Mouse (Mus musculus) layer of hippocampus, adult 2 months (tissue): Measurements from ENCODE around the gene Smyd3. TPM values are rescaled to one million over a fixed set of nuclear protein-coding genes. Genes with fewer than 3 reads are reported as not detected.
A peak's percentile ranks its signal among the peaks of the same experiment; 100 is the strongest.

Experiments used
- DNase-seq, 2 experiments: peaks; one replicate each; pipeline ENCODE4 v3.0.0; 2022; ENCODE audit warnings: low spot score in 2 of 2
- H3K27ac ChIP-seq: fragments of 200-600 bp; 2 replicates; pipeline ENCODE4 v1.8.1; 2022
- H3K4me3 ChIP-seq: fragments of 200-600 bp; 2 replicates; pipeline ENCODE4 v1.8.1; 2022; ENCODE audit warnings: mild to moderate bottlenecking
- CTCF ChIP-seq: fragments of 200-600 bp; conservative IDR thresholded peaks from 2 replicates; pipeline ENCODE4 v1.8.1; 2022; ENCODE audit warnings: antibody characterized with exemption, mild to moderate bottlenecking, moderate library complexity
- total RNA-seq, 2 experiments: library from RNA; stranded (reverse); gene quantifications; 2 replicates each; pipeline ENCODE4 v1.2.3; 2021

The Smyd3 gene
- total RNA-seq, 2 experiments from 2014 or later = 21.1 to 24.5 TPM

DNA sequence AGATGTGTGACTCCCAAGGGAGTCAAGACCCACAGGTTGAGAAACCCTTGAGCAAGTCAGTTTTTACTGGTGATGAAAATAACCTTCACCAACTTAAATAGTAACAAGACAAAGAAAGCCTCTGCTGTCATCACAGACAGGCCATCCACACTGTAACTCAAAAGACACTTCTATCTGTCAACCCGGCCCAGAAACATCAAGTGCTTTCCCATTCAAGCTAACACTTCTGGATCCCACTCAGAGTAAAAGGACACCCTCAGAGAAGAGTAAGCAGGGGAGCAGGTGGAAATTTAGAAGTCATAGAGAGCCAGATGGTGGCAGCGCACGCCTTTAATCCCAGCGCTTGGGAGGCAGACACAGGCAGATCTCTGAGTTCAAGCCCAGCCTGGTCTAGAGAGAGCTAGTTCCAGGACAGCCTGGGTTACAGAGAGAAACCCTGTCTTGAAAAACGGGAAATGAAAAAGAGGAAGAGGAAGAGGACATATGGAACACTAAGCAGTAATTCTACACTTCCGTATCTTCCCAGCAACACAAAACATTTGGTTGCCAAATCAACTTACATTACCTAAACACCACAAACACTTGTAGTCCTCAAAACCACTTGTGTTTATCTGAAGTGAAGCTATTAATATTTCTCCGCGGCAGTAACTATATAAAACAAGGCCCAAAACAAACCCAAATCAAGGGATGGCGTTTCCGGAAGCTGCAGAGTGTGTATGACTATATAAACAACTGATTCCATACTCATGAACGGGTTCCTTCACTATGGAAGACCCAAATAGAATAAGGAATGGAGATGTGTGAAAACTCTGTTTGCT lies 83.2 kb downstream of the Smyd3 start:
- TF ChIP-seq CTCF = no peak
- DNase-seq = no peak
- Histone ChIP-seq H3K4me3 (no peak overlapping the region), H3K27ac (no peak overlapping the region)

DNA sequence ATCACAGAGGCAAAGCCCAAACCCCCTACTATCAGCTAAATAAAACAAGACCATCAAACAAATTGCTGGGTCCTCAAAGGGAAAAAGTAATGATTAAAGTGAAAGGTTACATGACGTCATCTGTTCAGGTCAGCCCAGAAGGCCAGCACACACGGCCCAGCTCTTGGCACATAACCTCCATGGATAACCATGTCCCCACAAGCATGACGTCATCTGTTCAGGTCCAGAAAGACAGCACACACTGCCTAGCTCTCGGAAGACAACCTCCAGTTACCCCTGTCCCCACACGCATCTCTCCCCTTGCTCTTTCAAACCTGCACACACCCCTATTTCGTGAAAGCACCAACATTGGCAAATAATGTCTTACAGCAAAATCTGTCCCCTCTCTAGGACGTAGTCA lies 84.0 kb downstream of the Smyd3 start:
- no peak overlapping the region for H3K27ac ChIP-seq
- DNase-seq = no peak

DNA sequence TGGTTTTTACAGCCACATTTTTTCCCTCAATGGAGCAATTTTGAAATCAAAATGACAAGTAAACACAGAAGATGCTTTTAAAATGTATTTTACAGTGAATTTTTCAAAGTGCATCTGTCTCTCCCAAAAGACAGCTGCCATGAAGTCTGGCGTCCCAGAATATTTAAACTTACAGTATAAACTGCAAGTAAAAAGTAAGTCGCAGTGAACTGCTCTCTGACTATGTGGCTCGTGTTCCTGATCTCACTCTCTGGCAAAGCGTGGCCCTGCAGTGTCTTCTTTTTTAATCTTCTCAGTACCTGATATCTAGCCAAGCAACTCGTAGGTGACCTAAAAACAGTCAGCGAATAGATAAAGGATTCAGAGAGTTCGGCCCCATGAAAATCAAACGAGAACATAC lies 84.5 kb downstream of the Smyd3 start:
- no peak for TF ChIP-seq CTCF
- H3K27ac ChIP-seq = no peak overlapping the region
- DNase-seq = peak; percentile 56 to 64
- H3K4me3 ChIP-seq = no peak overlapping the region

More for the DNA sequence above, 84.0 kb downstream of the Smyd3 start:
- TF ChIP-seq CTCF = no peak
- H3K4me3 ChIP-seq = no peak overlapping the region

DNA sequence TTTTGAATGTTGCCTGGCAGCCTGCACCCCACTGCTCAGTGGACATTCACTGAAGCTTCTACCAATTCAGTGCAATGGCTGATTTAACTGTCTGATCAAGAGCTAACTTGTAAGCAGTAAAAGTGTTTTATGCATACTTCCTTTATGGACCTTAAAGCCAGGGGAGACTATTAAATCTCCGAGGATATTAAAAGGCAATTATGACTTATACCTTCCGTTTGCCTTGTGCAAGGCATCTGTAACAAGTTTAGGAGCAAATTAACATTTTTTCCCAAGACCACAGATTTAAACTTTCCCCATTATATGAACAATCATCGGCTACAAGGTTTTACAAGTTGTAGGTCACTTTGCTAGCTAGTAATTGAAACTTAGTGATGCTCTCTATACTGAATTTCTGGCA lies 87.8 kb downstream of the Smyd3 start:
- Histone ChIP-seq H3K4me3 (no peak overlapping the region), H3K27ac (no peak overlapping the region)
- TF ChIP-seq CTCF = no peak
- no peak for DNase-seq

DNA sequence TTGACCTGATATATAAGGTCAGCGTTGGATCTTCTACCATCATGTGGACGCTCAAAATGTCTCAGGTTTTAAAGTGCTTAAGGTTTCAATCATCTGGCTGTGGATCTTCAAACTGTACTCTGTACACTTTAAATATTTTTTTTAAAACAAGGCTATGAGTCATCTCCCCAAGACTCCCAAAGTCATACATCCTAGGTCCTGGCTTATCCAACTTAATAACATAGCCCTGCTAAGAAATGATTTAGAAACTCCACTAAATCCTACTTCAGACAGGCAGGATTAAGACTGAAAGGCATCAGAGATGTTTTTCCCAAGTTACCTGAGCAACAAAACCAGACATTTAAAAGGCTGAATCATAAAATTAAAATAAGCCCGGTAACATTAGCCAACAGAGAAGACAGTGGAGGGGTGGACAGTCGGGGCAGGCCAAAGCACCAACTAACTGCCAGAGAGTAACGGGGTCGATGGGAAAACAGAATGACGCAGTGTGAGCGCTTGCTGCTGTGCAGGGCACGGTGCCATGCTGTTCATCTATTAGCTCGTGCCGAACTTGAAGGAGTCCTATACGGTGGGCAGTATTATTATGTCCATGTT lies 92.9 kb downstream of the Smyd3 start:
- H3K27ac ChIP-seq = no peak overlapping the region
- H3K4me3 ChIP-seq = no peak overlapping the region
- no peak for DNase-seq
- TF ChIP-seq CTCF = no peak

DNA sequence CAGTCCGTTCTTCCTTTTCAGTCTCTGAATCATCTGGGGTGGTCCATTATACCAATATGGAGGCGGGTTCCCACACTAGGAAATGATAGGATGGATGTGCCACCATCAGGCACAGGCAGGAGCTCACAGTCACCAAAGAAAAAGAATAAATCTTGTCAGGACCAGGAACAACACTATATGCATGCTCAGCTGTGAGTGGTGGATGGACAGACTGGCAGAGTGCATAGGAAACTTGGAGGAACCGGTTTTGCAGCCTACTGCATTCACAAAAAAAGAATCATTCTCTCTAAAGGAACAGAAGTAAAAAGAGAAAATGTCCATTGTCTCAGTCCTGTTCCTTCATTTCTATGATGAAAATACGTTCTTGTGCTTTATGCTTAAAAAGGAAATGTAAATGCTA lies 98.8 kb downstream of the Smyd3 start:
- H3K4me3 ChIP-seq = no peak overlapping the region
- no peak for DNase-seq
- TF ChIP-seq CTCF = no peak
- H3K27ac ChIP-seq = no peak overlapping the region

DNA sequence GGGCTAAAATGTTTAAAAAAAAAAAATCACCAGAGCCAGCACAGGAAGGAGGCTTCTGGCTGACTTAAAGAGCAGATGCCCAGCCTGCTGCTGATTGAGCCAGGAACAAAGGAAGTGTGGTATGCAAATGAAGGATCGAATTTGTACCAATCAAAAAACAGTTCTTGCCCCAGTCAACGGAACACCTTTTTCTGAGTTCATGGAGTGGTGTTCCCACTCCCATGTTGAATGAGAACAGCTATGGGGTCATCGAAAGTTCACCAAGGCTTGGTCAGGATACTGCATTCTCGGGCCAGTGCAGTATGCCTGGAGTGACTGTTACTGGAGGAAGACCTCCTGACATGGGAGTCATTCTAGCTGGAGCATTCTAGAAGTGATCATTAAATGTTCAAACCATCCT lies 109.8 kb downstream of the Smyd3 start:
- no peak for DNase-seq
- Histone ChIP-seq H3K4me3 (no peak overlapping the region), H3K27ac (no peak overlapping the region)
- no peak for TF ChIP-seq CTCF

DNA sequence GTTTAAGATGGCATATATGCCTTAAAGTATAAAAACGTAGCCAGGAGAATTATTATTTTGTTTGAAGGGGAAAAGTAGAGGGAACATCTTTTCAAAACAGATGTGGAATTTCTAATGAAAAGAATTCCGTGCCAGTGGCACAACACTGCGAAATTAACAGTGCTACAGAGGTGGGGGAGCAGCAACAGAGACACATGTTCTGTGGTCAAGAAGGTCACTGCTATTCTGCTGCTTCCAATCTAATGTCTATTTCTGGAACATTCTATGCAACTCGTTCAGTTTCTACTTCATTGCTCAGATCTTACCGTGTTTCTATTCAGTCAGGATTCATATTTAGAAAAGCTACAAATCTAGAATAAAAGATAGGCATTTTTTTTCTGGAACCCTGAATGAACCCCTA lies 117.0 kb downstream of the Smyd3 start:
- Histone ChIP-seq H3K27ac (no peak overlapping the region), H3K4me3 (no peak overlapping the region)
- no peak for TF ChIP-seq CTCF
- DNase-seq = no peak

DNA sequence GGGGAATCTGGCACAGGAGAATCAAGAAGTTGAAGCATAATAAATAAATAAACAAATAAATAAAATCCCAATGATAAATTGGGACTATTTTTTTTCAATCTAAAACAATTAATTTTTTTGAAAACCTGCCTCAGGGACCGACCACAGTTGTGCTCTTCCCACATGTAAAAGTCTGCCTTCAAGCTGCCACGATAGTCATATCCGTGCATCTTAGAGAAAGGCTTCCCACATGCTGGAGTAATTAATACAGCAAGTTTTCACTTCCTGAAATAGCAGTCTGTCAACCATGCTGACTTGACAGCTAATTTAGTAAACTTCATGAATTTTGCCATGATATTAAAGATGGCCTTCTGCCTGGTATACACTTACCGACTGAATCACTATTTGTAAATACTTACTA lies 119.2 kb downstream of the Smyd3 start:
- DNase-seq = no peak

DNA sequence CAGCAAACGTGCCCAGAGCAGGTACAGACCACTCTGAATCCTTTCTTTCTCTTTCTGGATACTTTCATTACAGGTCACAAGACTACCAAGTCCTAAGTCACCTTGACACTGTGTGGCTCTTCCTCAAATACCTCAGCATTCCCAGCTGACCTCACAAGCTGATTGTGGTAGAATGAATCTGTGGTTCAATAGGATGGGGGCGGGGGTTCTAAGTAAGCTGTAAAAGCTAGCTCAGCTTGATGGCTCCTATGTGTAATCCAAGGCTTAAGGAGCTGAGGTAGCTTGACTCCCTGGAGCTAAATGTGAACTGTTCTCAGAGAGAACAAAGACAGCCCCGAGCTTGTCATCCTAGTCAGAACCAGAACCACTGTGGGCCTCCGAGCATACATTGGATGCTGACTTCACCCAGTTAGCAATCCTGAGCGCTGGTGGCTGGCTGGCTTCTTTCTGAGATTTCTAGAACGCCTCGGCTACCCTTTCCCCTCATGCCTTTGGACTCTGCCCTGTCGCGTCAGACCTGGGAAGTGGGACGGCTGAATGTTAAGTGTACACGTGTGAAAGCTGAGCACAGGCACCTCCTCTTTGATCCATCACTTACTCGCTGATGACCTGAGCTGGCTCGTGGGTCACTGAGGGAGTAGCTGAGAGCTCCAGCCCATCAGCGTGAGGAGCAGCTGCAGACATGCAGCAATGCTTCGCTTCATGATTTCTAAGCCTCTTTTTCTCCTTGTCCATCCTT lies 131.4 kb downstream of the Smyd3 start:
- H3K27ac ChIP-seq = no peak overlapping the region
- no peak for DNase-seq
- no peak overlapping the region for H3K4me3 ChIP-seq
- no peak for TF ChIP-seq CTCF

More for the DNA sequence above, 119.2 kb downstream of the Smyd3 start:
- H3K27ac ChIP-seq = no peak overlapping the region
- H3K4me3 ChIP-seq = no peak overlapping the region
- no peak for TF ChIP-seq CTCF

DNA sequence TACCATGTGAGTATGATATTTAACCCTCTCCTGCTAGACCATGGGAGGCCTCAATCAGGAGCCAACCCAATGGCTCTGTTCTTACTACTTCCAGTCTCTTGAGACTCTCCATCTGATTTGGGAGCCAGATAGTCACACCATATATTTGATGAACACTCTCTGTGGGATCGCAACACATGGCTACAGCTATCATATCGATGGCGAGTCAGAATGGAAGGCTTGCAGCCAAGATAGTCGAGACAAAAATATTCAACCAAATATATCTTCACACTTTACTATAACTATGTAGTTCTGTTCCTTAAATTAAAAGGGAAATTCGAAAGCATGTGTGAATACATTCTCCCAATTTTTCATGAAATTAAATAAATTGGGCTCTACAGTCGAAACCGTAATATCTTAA lies 132.2 kb downstream of the Smyd3 start:
- DNase-seq = no peak
- Histone ChIP-seq H3K27ac (no peak overlapping the region), H3K4me3 (no peak overlapping the region)
- TF ChIP-seq CTCF = no peak

DNA sequence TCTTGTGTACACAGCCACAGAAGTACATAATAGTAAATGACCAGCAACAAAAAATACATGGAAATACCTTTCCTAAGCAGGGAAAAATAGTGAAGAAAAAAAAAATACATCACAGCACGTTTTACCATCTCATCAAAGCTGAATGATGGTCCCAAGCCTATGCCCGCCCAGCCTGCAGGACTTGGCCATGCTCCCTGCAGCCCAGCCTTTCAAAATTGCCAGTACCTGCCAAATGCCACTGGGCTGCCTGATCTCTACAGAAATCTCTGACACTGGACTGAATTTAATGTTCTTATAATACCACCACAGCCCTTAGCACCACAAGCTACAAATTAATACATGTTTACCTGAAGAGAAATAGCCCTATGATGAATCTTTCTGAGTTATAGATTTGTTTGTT lies 133.5 kb downstream of the Smyd3 start:
- Histone ChIP-seq H3K4me3 (no peak overlapping the region), H3K27ac (no peak overlapping the region)
- no peak for TF ChIP-seq CTCF
- DNase-seq = no peak

DNA sequence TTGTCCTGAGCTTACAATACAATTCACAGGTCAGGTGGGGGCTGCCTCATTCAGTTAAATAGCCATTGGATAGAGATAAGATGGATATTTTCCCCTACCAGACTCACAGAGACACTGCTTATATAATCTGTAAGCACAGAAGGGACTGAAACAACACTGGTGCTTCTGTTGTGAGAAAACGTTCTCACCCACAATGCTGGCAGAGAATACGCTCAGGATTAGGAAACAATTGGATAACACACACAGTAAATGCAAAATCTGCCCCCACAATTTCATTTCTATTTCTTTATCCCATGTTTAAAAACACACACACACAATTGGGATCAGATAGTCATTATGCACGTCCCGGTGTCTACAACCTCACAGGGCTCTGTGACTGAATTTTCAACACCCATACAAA lies 139.7 kb downstream of the Smyd3 start:
- DNase-seq = peak in 1 of 2 experiments; percentile 54
- TF ChIP-seq CTCF = no peak
- Histone ChIP-seq H3K4me3 (no peak overlapping the region), H3K27ac (peak overlapping the region; percentile 62; the same call in 1 of the 2 replicates)
